Mouse (Mus musculus) liver, adult 2 months (tissue): ENCODE data around the gene Cdh13.

Experiments
- CTCF ChIP-seq: fragments of 200-500 bp; IDR thresholded peaks from 2 replicates; pipeline ENCODE4 v1.5.1; 2011; ENCODE audit warnings: low read depth, low read length, control low read depth
- POLR2A ChIP-seq: fragments of 200-500 bp; IDR thresholded peaks from 2 replicates; pipeline ENCODE4 v1.6.1; 2011; ENCODE audit warnings: low read length, control low read depth; ENCODE audit not compliant: insufficient read depth; ENCODE audit errors: extremely low read depth

DNA sequence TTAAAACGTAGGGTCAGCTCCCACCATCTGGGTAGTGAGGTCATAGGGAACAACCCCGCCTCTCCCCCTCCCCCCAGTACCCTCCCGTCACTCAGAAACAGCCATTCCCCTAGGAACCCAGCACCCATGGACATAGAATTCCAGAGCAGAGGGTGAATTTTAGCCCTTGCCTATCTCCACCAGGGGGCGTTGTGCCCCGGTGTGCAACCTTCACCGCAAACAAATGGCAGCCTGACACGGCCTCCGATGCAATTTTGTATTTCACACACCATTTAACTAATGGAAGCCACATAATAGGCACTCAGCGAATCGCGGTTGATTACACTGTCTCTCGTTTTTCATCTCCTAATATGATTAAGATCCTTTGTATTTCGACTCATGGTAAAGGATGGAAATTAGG is 461.5 kb downstream of the Cdh13 start:
- TF ChIP-seq CTCF (no peak), POLR2A (no peak)
